Mouse (Mus musculus): ENCODE results near the gene Nlk.
"Not testable (repeated sequence)": the region's sequence is repeated elsewhere in the genome, so short reads cannot be mapped to it uniquely, and the experiment has no call there.

The Nlk gene

GRCm38 (mm10) chr11:78681058-78681457, 16.1 kb downstream of the Nlk start:
- no peak for DNase-seq (ENCODE audit: low spot score in 2 of 2)

GRCm38 (mm10) chr11:78678761-78679160, 18.4 kb downstream of the Nlk start:
- no peak for DNase-seq (ENCODE audit: low spot score in 2 of 2)

- no peak for DNase-seq (ENCODE audit: low spot score in 2 of 2)
Observed at GRCm38 (mm10) chr11:78668647-78669046, 28.5 kb downstream of the Nlk start.

DNA sequence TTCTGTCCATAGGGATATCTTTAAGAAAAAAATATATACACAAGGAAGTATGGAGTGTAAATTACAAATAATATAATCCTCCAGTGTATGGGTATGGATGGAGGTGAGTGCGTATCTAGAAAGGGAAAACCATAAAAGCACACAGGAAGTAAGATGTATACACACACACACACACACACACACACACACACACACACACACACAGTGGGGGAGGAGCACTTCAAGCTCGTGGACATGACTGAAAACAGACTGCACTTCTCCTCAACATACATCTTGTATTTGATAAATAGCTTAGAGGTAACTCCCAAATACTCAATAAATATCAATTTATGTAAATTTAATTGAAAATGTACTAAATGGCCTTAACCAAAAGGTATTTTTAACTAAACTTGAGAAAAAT, 32.3 kb downstream of the Nlk start:
- DNase-seq (ENCODE audit: low spot score in 2 of 2) = no peak

DNA sequence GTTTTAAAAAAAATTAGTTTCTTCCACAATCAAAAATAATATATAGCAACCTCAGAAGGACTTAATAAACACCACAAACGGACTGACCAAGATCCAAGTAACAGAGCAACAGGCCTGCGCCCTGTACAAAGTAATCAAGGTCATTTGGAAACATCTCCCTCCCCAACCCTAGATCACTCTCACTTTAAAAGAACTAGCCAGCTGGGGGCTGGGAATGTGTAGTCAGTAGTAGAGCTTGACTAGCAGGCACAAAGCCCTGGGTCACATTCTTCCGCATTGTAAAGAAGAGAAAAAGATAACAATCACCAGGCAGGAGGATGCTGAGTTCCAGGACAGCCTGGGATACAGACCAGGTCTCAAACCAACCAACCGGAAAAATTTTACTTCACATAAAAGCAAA, 33.3 kb downstream of the Nlk start:
- DNase-seq (ENCODE audit: low spot score in 2 of 2) = no peak

DNA sequence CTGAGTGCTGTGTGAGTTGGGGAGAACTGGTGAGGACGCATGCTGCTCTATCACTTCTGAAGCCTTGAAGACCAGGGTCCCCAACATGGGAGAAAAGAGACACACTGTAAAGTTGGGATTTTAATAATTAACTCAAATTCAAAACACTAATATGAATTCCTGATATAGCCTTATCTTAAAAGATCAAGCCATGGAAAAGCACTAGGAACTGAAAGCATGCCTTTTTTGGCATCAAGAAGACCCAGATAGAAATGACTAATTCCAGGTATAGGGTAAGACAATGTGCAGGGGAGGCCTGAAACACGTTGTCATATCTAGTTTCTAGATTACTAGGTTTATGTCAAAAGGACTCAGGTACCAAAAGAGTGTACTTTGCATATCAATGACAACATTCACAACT, 48.0 kb downstream of the Nlk start:
- no peak for DNase-seq (ENCODE audit: low spot score in 2 of 2)

- DNase-seq (ENCODE audit: low spot score in 2 of 2) = not testable (repeated sequence)
Observed at GRCm38 (mm10) chr11:78648405-78648804, 48.8 kb downstream of the Nlk start.

DNA sequence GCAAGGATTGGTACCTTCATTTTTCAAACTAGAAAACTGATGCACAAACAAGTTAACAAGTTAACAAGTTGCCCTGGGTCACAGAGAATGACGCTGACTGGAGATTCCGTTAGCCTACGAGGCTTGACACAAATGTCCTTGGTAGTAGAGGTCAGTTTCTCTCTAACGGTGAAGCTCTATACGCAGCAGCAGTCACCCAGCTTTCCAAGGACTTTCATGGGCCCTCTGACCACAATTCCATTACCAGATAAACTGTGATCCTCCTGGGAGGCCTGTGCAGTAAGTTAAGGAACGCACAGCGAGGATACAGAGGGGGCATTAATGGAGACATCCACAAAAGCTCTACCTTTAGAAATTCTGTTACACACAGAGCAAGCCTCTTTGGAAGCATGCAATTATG, 53.4 kb downstream of the Nlk start:
- no peak for DNase-seq (ENCODE audit: low spot score in 2 of 2)

- no peak for DNase-seq (ENCODE audit: low spot score in 2 of 2)
Observed at GRCm38 (mm10) chr11:78642151-78642550, 55.0 kb downstream of the Nlk start.

- DNase-seq (ENCODE audit: low spot score in 2 of 2) = no peak
Observed at GRCm38 (mm10) chr11:78641088-78641487, 56.1 kb downstream of the Nlk start.

DNA sequence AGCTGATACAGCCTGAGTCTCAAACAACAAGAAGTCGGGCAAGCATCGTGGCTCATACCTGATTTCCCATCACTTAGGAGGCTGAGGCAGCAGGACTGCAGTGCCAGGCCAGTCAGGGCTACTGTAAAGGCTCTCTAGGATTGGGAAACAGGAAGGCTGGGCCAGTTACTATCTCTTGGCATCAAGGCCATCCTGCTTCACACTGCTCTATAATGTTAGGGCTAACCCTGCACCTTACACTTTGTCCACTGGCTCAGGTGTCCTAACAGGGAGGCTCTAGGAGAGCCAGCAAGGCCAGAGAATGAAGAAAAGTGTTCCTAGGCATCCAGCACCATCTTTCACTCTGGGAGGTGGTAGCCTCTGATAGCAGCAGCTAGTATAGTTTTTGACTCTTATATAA, 64.4 kb downstream of the Nlk start:
- no peak for DNase-seq (ENCODE audit: low spot score in 2 of 2)

GRCm38 (mm10) chr11:78628871-78629270, 68.3 kb downstream of the Nlk start:
- no peak for DNase-seq (ENCODE audit: low spot score in 2 of 2)

- no peak for DNase-seq (ENCODE audit: low spot score in 2 of 2)
Observed at GRCm38 (mm10) chr11:78624377-78624776, 72.8 kb downstream of the Nlk start.

DNA sequence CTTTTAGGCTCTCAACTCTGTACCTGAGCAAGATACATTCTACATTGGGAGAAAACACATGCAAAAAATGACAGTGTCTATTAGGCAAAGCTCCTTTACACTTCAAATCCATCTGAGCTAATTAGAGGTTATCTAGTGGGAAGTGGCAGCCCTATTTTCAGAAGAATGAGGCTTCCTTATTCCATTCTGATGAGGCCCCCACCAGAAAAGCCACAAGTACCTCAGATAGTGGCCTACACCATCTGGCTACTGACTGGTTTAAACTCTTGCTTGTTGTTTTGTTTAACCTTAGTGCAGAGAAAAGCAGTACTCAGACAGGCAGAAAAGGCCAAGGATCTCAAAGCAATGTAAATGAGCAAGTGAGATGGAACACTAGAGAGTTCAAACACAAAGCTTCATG, 75.2 kb downstream of the Nlk start:
- no peak for DNase-seq (ENCODE audit: low spot score in 2 of 2)

DNA sequence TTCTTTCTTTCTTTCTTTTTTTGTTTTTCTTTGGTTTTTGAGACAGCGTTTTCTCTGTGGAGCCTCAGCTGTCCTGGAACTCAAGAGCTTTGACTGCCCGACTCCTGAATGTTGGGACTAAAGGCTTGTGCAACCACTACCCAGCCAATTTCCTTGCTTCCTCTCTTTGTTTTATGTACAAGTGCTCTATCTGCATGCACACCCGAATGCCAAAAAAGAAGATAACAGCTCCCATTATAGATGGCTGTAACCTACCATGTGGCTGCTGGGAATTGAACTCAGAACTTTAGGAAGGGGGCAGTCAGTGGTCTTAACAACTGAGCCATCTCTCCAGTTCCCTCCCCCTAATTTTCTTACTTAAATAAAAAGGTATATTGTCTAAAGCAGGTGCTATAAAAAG, 77.0 kb downstream of the Nlk start:
- no peak for DNase-seq (ENCODE audit: low spot score in 2 of 2)

DNA sequence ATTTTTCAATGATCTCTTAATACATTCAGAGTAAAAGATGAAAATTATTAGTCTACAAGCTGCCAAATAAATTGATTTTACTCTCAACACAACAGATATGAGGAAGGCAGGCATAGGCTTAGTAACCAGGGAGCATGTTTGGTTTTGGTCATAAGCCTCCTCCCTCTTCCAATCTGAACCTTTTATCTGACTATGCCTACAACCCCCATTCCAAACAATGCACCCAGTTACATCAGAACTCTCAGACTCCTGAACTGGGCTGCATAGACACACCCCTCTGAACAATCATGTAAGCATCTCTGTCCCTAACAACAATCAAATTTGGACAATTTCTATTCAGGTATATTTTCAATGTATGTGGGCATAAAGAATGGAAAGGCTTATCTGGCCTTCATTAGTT, 85.9 kb downstream of the Nlk start:
- DNase-seq (ENCODE audit: low spot score in 2 of 2) = no peak

- no peak for DNase-seq (ENCODE audit: low spot score in 2 of 2)
Observed at GRCm38 (mm10) chr11:78609657-78610056, 87.5 kb downstream of the Nlk start.

DNA sequence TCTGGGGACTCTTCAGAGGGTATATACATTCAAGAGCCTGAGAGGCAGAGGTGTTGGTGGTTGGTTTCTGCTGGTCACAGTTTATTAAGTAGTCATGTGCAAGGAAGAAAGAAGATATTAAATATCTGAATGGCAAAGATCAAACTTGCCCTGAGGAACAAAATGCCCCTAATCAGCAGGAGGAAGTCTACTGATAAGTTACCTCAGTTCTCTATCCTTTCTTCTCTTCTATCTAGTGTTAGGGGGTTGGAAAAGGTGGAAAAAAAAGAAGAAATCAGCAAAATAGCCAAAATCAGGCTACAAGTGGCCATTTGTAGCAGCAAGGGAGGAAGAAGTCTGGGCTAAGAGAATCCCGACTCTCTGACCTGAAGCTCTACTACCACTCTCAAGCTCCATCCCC, 92.3 kb downstream of the Nlk start:
- no peak for DNase-seq (ENCODE audit: low spot score in 2 of 2)

DNA sequence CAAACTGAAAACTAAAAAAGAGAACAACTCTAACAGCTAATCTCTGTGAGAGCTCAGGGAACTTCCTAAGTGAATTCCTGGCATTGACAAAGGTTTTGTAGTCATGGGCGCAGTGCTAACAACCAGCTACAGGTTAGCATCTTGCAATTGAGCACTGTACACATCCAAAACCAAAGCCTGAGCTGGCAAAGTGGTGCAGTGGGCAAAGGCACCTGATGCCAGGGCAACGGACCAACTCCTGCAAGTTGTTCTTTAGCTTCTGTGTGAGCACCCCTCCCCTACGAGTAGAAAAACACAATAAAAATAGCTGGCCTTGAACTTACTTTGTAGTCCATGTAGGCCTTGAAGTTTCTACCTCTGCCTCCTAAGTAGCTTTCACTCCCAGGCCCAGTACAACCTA, 94.4 kb downstream of the Nlk start:
- no peak for DNase-seq (ENCODE audit: low spot score in 2 of 2)

- no peak for DNase-seq (ENCODE audit: low spot score in 2 of 2)
Observed at GRCm38 (mm10) chr11:78600926-78601590, 96.1 kb downstream of the Nlk start.

GRCm38 (mm10) chr11:78600496-78600895, 96.7 kb downstream of the Nlk start:
- no peak for DNase-seq (ENCODE audit: low spot score in 2 of 2)

DNA sequence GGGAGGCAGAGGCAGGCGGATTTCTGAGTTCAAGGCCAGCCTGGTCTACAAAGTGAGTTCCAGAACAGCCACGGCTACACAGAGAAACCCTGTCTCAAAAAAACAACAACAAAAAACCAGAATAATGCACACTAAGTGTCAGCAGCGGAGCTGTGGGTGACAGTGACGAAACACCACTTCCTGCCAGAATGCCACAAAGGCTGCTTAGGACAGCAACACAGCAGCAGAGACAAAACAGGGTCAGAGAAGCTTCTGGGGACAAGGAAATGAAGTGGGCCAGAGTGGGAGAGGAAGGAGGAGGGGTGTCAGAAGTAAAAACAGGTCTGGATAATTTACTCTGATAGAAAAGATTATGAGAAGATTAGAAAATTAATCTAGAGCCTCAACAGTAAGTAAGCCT, 97.1 kb downstream of the Nlk start:
- DNase-seq (ENCODE audit: low spot score in 2 of 2) = no peak

GRCm38 (mm10) chr11:78598763-78599415, 98.3 kb downstream of the Nlk start:
- no peak for DNase-seq (ENCODE audit: low spot score in 2 of 2)

- DNase-seq (ENCODE audit: low spot score in 2 of 2) = no peak
Observed at GRCm38 (mm10) chr11:78596750-78597149, 100.4 kb downstream of the Nlk start.
